Mouse (Mus musculus) thymus, adult 2 months (tissue): ENCODE data around the gene Dda1. TPM values are rescaled to one million over a fixed set of nuclear protein-coding genes. Genes with fewer than 3 reads are reported as not detected.

Experiments used
- DNase-seq: peaks from one replicate; pipeline ENCODE4 v3.0.0; 2021
- H3K27ac ChIP-seq: fragments of 200-500 bp; 2 replicates; pipeline ENCODE4 v1.5.1; 2012; ENCODE audit warnings: low read length, control low read depth; ENCODE audit not compliant: control insufficient read depth, insufficient read depth
- H3K27me3 ChIP-seq: fragments of 200-500 bp; 2 replicates; pipeline ENCODE4 v1.6.1; 2012; ENCODE audit warnings: mild to moderate bottlenecking, low read length, moderate library complexity, mixed read lengths; ENCODE audit not compliant: control insufficient read depth, insufficient read depth
- H3K36me3 ChIP-seq: fragments of 200-500 bp; 2 replicates; pipeline ENCODE4 v1.6.1; 2012; ENCODE audit warnings: mild to moderate bottlenecking, low read length, moderate library complexity; ENCODE audit not compliant: control insufficient read depth, insufficient read depth
- H3K4me1 ChIP-seq: fragments of 200-500 bp; replicated peaks from 2 replicates; pipeline ENCODE4 v1.6.1; 2012; ENCODE audit warnings: low read length; ENCODE audit not compliant: control insufficient read depth, insufficient read depth
- H3K4me3 ChIP-seq: fragments of 200-500 bp; 2 replicates; pipeline ENCODE4 v1.5.1; 2012; ENCODE audit warnings: mild to moderate bottlenecking, low read length, control low read depth, moderate library complexity; ENCODE audit not compliant: control insufficient read depth, insufficient read depth
- CTCF ChIP-seq: fragments of 200-500 bp; IDR thresholded peaks from 2 replicates; pipeline ENCODE4 v1.5.1; 2012; ENCODE audit warnings: mild to moderate bottlenecking, control low read depth, low read length, moderate library complexity, borderline replicate concordance; ENCODE audit not compliant: control insufficient read depth, poor library complexity, insufficient read depth; ENCODE audit errors: extremely low read depth
- POLR2A ChIP-seq: fragments of 200-500 bp; IDR thresholded peaks from 2 replicates; pipeline ENCODE4 v1.6.1; 2012; ENCODE audit warnings: mild to moderate bottlenecking, low read length, control low read depth, moderate library complexity; ENCODE audit not compliant: control insufficient read depth, poor library complexity, insufficient read depth; ENCODE audit errors: extremely low read depth
- WGBS: fragments of 180-500 bp; shearing (Covaris S2); methylation state at CpG from one replicate; pipeline ENCODE4 v1.1.7; 2018; 5-methylcytosine and 5-hydroxymethylcytosine counted together
- polyA plus RNA-seq: library from polyadenylated mRNA; depleted of rRNA; stranded (reverse); fragments of >200 nt; gene quantifications from 2 replicates; pipeline ENCODE4 v1.2.3, GENCODE M21; 2012

Dda1 gene
- polyA plus RNA-seq, 1 experiment = 216 TPM

DNA sequence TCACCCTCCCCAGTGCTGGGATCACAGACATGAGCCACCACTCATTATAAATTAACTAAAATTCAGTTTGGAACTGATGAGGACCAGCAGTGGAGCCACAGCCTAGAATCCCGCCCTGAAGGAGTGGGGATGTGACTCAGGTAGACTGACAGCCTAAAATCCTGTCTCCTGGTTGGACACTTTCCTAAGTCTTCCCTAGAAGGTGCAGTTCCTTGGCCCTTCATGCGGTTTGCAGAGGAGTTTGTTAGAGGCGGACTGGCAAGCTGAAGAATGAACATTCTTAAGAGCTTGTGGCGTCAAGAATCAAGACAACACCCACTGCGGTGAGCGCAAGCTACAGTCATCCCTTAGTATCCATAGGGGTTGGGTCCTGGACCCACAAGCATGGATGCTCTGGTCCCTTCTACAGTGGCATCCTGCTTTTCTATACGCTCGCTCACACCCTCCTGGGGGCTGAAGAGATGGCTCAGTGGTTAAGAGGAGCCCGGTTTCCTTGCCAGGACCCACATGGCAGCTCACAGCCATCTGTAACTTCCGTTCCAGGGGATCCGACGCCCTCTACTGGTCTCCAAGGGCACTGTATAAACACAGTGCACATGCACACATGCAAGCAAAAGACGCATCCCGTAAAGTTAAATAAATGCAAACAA, 8.3 kb downstream of the Dda1 start:
- Histone ChIP-seq H3K4me3 (no peak overlapping the region), H3K36me3 (peaks cover 13% of the 10 kb centered on the region), H3K27me3 (no peaks in the 10 kb centered on the region), H3K4me1 (peaks cover 15% of the 10 kb centered on the region), H3K27ac (no peak overlapping the region)
- 61% methylated on average over 14 of the region's 14 CpGs for WGBS
- DNase-seq = no peak
- TF ChIP-seq POLR2A (no peak), CTCF (peak; percentile 58; the same call in 1 of the 2 replicates)

DNA sequence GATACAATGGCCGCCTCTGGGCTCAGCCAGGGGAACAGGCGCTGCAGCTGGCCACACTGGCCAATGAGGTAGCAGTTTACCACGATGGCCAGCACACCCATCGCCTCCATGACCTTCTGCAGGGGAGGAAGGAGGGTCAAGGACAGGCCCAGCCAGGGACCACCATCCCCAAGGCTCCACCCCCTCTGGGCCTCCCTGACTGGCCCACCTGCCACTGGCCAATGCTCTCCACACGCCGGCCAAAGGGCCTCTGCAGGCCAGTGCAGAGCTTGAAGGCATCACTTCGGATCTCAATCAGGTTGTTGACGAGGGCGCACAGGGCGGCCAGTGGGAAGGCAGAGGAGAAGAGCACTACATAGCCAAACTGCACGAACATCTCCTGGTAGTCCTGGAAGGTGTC, 9.9 kb downstream of the Dda1 start:
- H3K4me3 ChIP-seq = no peak overlapping the region
- WGBS = 94% methylated on average over 11 of the region's 11 CpGs
- no peak for DNase-seq

DNA sequence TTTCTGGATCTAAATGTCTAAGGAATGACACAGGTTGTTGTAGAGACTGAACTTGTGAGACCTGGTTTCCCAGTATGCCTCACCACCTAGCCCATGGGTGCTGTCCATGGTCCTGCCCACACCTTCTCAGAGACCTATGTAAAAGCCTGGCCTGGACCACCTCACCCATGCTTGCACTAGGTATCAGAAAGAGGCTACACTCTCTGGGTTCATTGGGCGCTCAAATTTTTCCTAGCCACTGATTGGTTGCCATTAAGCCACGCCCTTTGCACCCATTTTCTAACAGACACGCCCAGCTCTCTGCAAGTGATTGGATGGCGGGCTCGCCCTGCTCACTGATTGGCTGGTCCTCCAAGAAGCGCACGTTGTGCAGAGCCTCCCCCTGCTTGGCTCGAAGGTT, 14.9 kb downstream of the Dda1 start:
- Histone ChIP-seq H3K4me1 (peaks cover 25% of the 10 kb centered on the region), H3K27ac (no peak overlapping the region), H3K36me3 (no peaks in the 10 kb centered on the region), H3K27me3 (no peaks in the 10 kb centered on the region), H3K4me3 (no peak overlapping the region)
- TF ChIP-seq CTCF (no peak), POLR2A (no peak)
- DNase-seq = peak; percentile 62
- WGBS = 82% methylated on average over 8 of the region's 8 CpGs

More for the DNA sequence above, 9.9 kb downstream of the Dda1 start:
- Histone ChIP-seq H3K36me3 (0 out of 2 replicates have a peak, but pooled peaks cover 5% of the 10 kb centered on the region), H3K27me3 (no peaks in the 10 kb centered on the region), H3K27ac (no peak overlapping the region), H3K4me1 (peaks cover 15% of the 10 kb centered on the region)
- no peak for TF ChIP-seq POLR2A

DNA sequence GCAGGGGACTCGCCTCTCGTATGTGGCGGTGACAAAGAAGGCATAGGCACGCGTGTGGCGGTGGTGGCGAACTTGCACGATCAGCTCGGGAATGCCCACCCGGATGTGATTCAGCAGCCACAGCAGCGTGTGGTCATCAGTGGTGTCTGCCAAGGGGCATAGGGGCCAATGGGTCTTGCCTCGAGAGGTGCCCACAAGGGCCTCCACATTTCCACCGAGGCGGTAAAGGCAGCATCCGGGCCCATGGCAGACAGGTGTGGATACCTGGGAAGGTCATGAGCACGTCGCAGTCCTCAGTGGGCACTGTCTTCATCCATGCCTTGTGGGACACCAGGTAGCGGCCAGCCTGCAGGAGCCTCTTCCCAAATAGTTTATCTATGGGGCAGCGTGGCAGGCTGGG, 15.7 kb downstream of the Dda1 start:
- TF ChIP-seq CTCF = no peak
- TF ChIP-seq POLR2A = no peak
- H3K27ac ChIP-seq = no peak overlapping the region
- WGBS = 97% methylated on average over 19 of the region's 19 CpGs
- peaks cover 33% of the 10 kb centered on the region for H3K4me1 ChIP-seq
- no peaks in the 10 kb centered on the region for H3K27me3 ChIP-seq
- H3K36me3 ChIP-seq = no peaks in the 10 kb centered on the region
- no peak overlapping the region for H3K4me3 ChIP-seq
- no peak for DNase-seq

DNA sequence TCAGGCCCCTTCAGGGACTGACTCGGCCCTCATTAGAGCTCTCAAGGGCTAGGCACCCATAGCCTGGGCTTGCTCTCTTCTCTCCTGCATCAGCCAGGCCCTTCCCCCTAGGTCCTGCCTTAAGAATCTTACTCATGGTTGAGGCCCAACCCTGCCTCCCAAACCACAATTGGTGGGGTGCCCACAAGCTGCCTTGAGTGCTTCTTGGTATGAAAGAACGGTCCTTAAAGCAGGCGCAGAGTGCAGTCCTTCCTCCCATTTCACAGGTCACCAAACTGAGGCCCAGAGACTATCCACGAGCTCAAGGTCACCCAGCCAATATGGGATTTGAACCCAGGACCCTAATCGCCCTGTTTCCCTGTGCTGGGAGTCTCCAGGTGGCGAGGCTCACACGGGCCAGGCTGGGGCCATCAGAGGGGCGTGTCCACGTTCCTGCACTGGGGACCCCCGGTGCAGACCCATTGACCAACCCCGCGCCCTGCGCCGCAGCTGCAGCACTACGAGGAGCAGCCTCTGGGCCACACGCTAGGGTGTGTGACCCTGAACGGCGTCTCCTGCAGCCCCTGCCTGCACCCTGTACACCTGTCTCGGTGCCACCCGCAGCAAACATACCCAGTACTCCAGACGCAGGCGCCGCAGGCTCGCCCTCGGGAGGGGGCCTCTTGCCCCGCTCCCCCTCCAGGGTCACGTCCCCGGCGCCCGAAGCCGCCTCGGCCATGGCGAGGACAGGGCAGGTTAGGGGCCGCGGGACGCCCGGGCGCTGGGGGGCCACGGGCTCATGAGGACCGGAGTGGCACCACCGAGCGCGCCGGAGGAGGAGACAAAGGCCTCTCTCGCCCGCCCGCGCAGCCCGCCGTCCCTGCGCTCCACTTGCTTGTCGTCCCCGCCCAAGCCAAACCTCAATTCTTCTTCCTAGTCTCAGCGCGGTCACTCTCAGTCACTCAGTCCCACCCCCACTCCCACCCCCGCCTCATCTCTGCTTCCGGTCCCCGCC, 16.4 kb downstream of the Dda1 start, which contains the start of gene Ano8:
Gene Ano8, minus strand, starts transcription at position 822 of the 994 bp plus-strand sequence.
- H3K36me3 ChIP-seq = no peaks in the 10 kb centered on the region
- peak within 1 kb of the TSS; percentile 83 for H3K4me3 ChIP-seq
- TF ChIP-seq CTCF = 0 out of 2 replicates have a peak, but pooled peaks have one; percentile 27
- no peak for TF ChIP-seq POLR2A
- H3K27ac ChIP-seq = peak within 1 kb of the TSS; percentile 46; the same call in 1 of the 2 replicates
- WGBS = 5% methylated on average over 58 of the region's 58 CpGs
- H3K4me1 ChIP-seq = peaks cover 33% of the 10 kb centered on the region
- peak; percentile 83 for DNase-seq
- no peaks in the 10 kb centered on the region for H3K27me3 ChIP-seq

DNA sequence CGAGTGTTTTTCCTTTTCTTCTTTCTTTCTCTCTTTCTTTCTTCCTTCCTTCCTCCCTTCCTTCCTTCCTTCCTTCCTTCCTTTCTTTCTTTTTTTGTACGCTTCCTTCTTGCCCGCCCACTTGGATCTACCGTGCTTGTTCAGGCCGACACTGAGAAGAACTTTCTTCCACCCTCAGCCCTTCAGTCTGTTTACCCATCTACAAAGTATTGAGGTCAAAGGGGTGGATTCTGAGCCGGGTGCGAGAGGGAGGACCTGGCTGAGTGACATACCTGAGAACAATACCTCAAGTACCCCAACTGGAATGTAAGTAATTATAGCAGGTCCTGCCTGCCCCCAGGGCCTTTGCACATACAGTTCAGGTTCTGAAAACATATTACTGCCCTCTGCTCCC, 17.1 kb downstream of the Dda1 start:
- no peaks in the 10 kb centered on the region for H3K27me3 ChIP-seq
- TF ChIP-seq CTCF (no peak), POLR2A (no peak)
- H3K4me1 ChIP-seq = peaks cover 33% of the 10 kb centered on the region
- 0 out of 2 replicates have a peak overlapping the region, but pooled peaks have one; percentile 5 for H3K4me3 ChIP-seq
- no peak for DNase-seq
- WGBS = 18% methylated on average over 7 of the region's 7 CpGs
- no peaks in the 10 kb centered on the region for H3K36me3 ChIP-seq
- peak overlapping the region; percentile 46; the same call in 1 of the 2 replicates for H3K27ac ChIP-seq
